Mouse (Mus musculus): Measurements from ENCODE around the gene Nfia. TPM values are rescaled to one million over a fixed set of nuclear protein-coding genes. Genes with fewer than 3 reads are reported as not detected.
A peak's percentile ranks its signal among the peaks of the same experiment; 100 is the strongest.

Gene Nfia
- polyA plus RNA-seq, 1 experiment from 2014 or later: 15.9 TPM

GRCm38 (mm10) chr4:97868307-97868937 is 95.9 kb downstream of the Nfia start:
- 60% methylated on average over 10 of the region's 10 CpGs for WGBS
- peak overlapping the region; percentile 85 for H3K27ac ChIP-seq (ENCODE audit: low read depth, low read length)
- no peak for TF ChIP-seq CTCF (IDR thresholded peaks at IDR 0.05; ENCODE audit: low read depth)
- peak overlapping the region; percentile 51 for H3K4me2 ChIP-seq (replicated peaks; ENCODE audit: low read depth)
- H3K4me1 ChIP-seq (replicated peaks; ENCODE audit: control insufficient read depth, insufficient read depth, low read length): no peaks in the 10 kb centered on the region
- H3K9ac ChIP-seq (ENCODE audit: low read depth, low read length): no peak overlapping the region
- no peaks in the 10 kb centered on the region for H3K36me3 ChIP-seq (ENCODE audit: control insufficient read depth, insufficient read depth)
- no peaks in the 10 kb centered on the region for H3K27me3 ChIP-seq (replicated peaks; ENCODE audit: control insufficient read depth, insufficient read depth, low read length)
- H3K4me3 ChIP-seq (ENCODE audit: low read depth, low read length): peak overlapping the region; percentile 15; the same call in 1 of the 2 replicates
- no peaks in the 10 kb centered on the region for H3K9me3 ChIP-seq (ENCODE audit: control insufficient read depth)
- no peak for ATAC-seq

- WGBS: 58% methylated on average over 27 of the region's 27 CpGs
- Histone ChIP-seq H3K27ac (ENCODE audit: low read depth, low read length) (peak overlapping the region; percentile 85), H3K36me3 (ENCODE audit: control insufficient read depth, insufficient read depth) (no peaks in the 10 kb centered on the region), H3K4me3 (ENCODE audit: low read depth, low read length) (peak overlapping the region; percentile 15), H3K9ac (ENCODE audit: low read depth, low read length) (no peak overlapping the region), H3K27me3 (replicated peaks; ENCODE audit: control insufficient read depth, insufficient read depth, low read length) (no peaks in the 10 kb centered on the region), H3K4me2 (replicated peaks; ENCODE audit: low read depth) (peak overlapping the region; percentile 51), H3K9me3 (ENCODE audit: control insufficient read depth) (no peaks in the 10 kb centered on the region), H3K4me1 (replicated peaks; ENCODE audit: control insufficient read depth, insufficient read depth, low read length) (no peaks in the 10 kb centered on the region)
- no peak for TF ChIP-seq CTCF (IDR thresholded peaks at IDR 0.05; ENCODE audit: low read depth)
- peak; percentile 71 for ATAC-seq
These were observed 96.5 kb downstream of the Nfia start for GRCm38 (mm10) chr4:97868938-97869440.

- peak overlapping the region; percentile 15 for H3K4me3 ChIP-seq (ENCODE audit: low read depth, low read length)
- H3K9ac ChIP-seq (ENCODE audit: low read depth, low read length): no peak overlapping the region
- no peaks in the 10 kb centered on the region for H3K4me1 ChIP-seq (replicated peaks; ENCODE audit: control insufficient read depth, insufficient read depth, low read length)
- no peak for ATAC-seq
- peak overlapping the region; percentile 85 for H3K27ac ChIP-seq (ENCODE audit: low read depth, low read length)
- H3K27me3 ChIP-seq (replicated peaks; ENCODE audit: control insufficient read depth, insufficient read depth, low read length): no peaks in the 10 kb centered on the region
- WGBS: 42% methylated on average over 7 of the region's 7 CpGs
- no peak for TF ChIP-seq CTCF (IDR thresholded peaks at IDR 0.05; ENCODE audit: low read depth)
- H3K4me2 ChIP-seq (replicated peaks; ENCODE audit: low read depth): peak overlapping the region; percentile 51
- no peaks in the 10 kb centered on the region for H3K36me3 ChIP-seq (ENCODE audit: control insufficient read depth, insufficient read depth)
- H3K9me3 ChIP-seq (ENCODE audit: control insufficient read depth): no peaks in the 10 kb centered on the region
These were observed 96.9 kb downstream of the Nfia start for GRCm38 (mm10) chr4:97869451-97869850.

GRCm38 (mm10) chr4:97871770-97872439 is 99.4 kb downstream of the Nfia start:
- Histone ChIP-seq H3K27me3 (replicated peaks; ENCODE audit: control insufficient read depth, insufficient read depth, low read length) (no peaks in the 10 kb centered on the region), H3K4me2 (replicated peaks; ENCODE audit: low read depth) (no peak overlapping the region), H3K9me3 (ENCODE audit: control insufficient read depth) (no peaks in the 10 kb centered on the region), H3K9ac (ENCODE audit: low read depth, low read length) (no peak overlapping the region), H3K4me1 (replicated peaks; ENCODE audit: control insufficient read depth, insufficient read depth, low read length) (no peaks in the 10 kb centered on the region), H3K4me3 (ENCODE audit: low read depth, low read length) (no peak overlapping the region), H3K36me3 (ENCODE audit: control insufficient read depth, insufficient read depth) (no peaks in the 10 kb centered on the region), H3K27ac (ENCODE audit: low read depth, low read length) (no peak overlapping the region)
- ATAC-seq: no peak
- 65% methylated on average over 9 of the region's 9 CpGs for WGBS
- no peak for TF ChIP-seq CTCF (IDR thresholded peaks at IDR 0.05; ENCODE audit: low read depth)

- H3K4me3 ChIP-seq (ENCODE audit: low read depth, low read length): no peak overlapping the region
- H3K27me3 ChIP-seq (replicated peaks; ENCODE audit: control insufficient read depth, insufficient read depth, low read length): no peaks in the 10 kb centered on the region
- no peak overlapping the region for H3K9ac ChIP-seq (ENCODE audit: low read depth, low read length)
- no peaks in the 10 kb centered on the region for H3K36me3 ChIP-seq (ENCODE audit: control insufficient read depth, insufficient read depth)
- TF ChIP-seq CTCF (IDR thresholded peaks at IDR 0.05; ENCODE audit: low read depth): no peak
- no peaks in the 10 kb centered on the region for H3K9me3 ChIP-seq (ENCODE audit: control insufficient read depth)
- WGBS: 80% methylated on average over 3 of the region's 3 CpGs
- H3K4me1 ChIP-seq (replicated peaks; ENCODE audit: control insufficient read depth, insufficient read depth, low read length): no peaks in the 10 kb centered on the region
- no peak overlapping the region for H3K4me2 ChIP-seq (replicated peaks; ENCODE audit: low read depth)
- H3K27ac ChIP-seq (ENCODE audit: low read depth, low read length): no peak overlapping the region
- no peak for ATAC-seq
These were observed 102.4 kb downstream of the Nfia start for GRCm38 (mm10) chr4:97874916-97875315.

- no peak for TF ChIP-seq CTCF (IDR thresholded peaks at IDR 0.05; ENCODE audit: low read depth)
- H3K36me3 ChIP-seq (ENCODE audit: control insufficient read depth, insufficient read depth): no peaks in the 10 kb centered on the region
- no peak overlapping the region for H3K27ac ChIP-seq (ENCODE audit: low read depth, low read length)
- H3K9ac ChIP-seq (ENCODE audit: low read depth, low read length): no peak overlapping the region
- no peak for ATAC-seq
- no peaks in the 10 kb centered on the region for H3K27me3 ChIP-seq (replicated peaks; ENCODE audit: control insufficient read depth, insufficient read depth, low read length)
- WGBS: 48% methylated on average over 3 of the region's 3 CpGs
- no peak overlapping the region for H3K4me2 ChIP-seq (replicated peaks; ENCODE audit: low read depth)
- H3K9me3 ChIP-seq (ENCODE audit: control insufficient read depth): no peaks in the 10 kb centered on the region
- no peaks in the 10 kb centered on the region for H3K4me1 ChIP-seq (replicated peaks; ENCODE audit: control insufficient read depth, insufficient read depth, low read length)
- no peak overlapping the region for H3K4me3 ChIP-seq (ENCODE audit: low read depth, low read length)
These were observed 103.4 kb downstream of the Nfia start for GRCm38 (mm10) chr4:97875901-97876300.

Data from intestine, postnatal 0 days (tissue).